Mouse (Mus musculus): ENCODE data around the gene Vmn1r207-ps. TPM values are rescaled to one million over a fixed set of nuclear protein-coding genes. Genes with fewer than 3 reads are reported as not detected.
"Not testable (repeated sequence)": the region's sequence is repeated elsewhere in the genome, so short reads cannot be mapped to it uniquely, and the experiment has no call there.

Gene Vmn1r207-ps
- not detected in 2 replicates for polyA plus RNA-seq (2012; rRNA removed)

- H3K4me1 ChIP-seq (ENCODE audit: control insufficient read depth, insufficient read depth, insufficient read length); H3K27ac ChIP-seq (ENCODE audit: insufficient read depth, low read length); H3K4me3 ChIP-seq (ENCODE audit: extremely low read depth, insufficient read depth, insufficient read length); DNase-seq (ENCODE audit: low read depth in 1 of 2, low spot score in 2 of 2); H3K36me3 ChIP-seq (ENCODE audit: control insufficient read depth, insufficient read depth, low read length); H3K27me3 ChIP-seq (ENCODE audit: control insufficient read depth, insufficient read depth, low read length): not testable (repeated sequence)
These were observed at the start of gene Vmn1r207-ps for GRCm38 (mm10) chr13:22729529-22729928. Vmn1r207-ps (minus strand) TSS chr13:22729629.

- H3K4me3 ChIP-seq (ENCODE audit: extremely low read depth, insufficient read depth, insufficient read length); H3K4me1 ChIP-seq (ENCODE audit: control insufficient read depth, insufficient read depth, insufficient read length); H3K36me3 ChIP-seq (ENCODE audit: control insufficient read depth, insufficient read depth, low read length); H3K27ac ChIP-seq (ENCODE audit: insufficient read depth, low read length); H3K27me3 ChIP-seq (ENCODE audit: control insufficient read depth, insufficient read depth, low read length); DNase-seq (ENCODE audit: low read depth in 1 of 2, low spot score in 2 of 2): not testable (repeated sequence)
- WGBS: no CpG with 5 or more reads among the region's 7 CpGs
These were observed 47.9 kb upstream of the Vmn1r207-ps start, which contains the start of gene Vmn1r208 for GRCm38 (mm10) chr13:22777300-22777699. Vmn1r208 (minus strand) TSS chr13:22777400.

GRCm38 (mm10) chr13:22771592-22771991, 42.2 kb upstream of the Vmn1r207-ps start:
- not testable (repeated sequence) for H3K27ac ChIP-seq (ENCODE audit: insufficient read depth, low read length); H3K4me1 ChIP-seq (ENCODE audit: control insufficient read depth, insufficient read depth, insufficient read length); H3K4me3 ChIP-seq (ENCODE audit: extremely low read depth, insufficient read depth, insufficient read length); H3K27me3 ChIP-seq (ENCODE audit: control insufficient read depth, insufficient read depth, low read length); DNase-seq (ENCODE audit: low read depth in 1 of 2, low spot score in 2 of 2); H3K36me3 ChIP-seq (ENCODE audit: control insufficient read depth, insufficient read depth, low read length)
- WGBS: 77% methylated on average over 1 of the region's 2 CpGs

GRCm38 (mm10) chr13:22747524-22747923, 18.1 kb upstream of the Vmn1r207-ps start:
- Histone ChIP-seq H3K27me3 (ENCODE audit: control insufficient read depth, insufficient read depth, low read length) (no peaks in the 10 kb centered on the region), H3K4me3 (ENCODE audit: extremely low read depth, insufficient read depth, insufficient read length) (no peak overlapping the region), H3K36me3 (ENCODE audit: control insufficient read depth, insufficient read depth, low read length) (no peaks in the 10 kb centered on the region), H3K4me1 (ENCODE audit: control insufficient read depth, insufficient read depth, insufficient read length) (no peaks in the 10 kb centered on the region), H3K27ac (ENCODE audit: insufficient read depth, low read length) (no peak overlapping the region)
- TF ChIP-seq POLR2A (IDR thresholded peaks at IDR 0.05; ENCODE audit: low read depth, low read length) (no peak), CTCF (IDR thresholded peaks at IDR 0.05; ENCODE audit: extremely low read depth, insufficient read depth, insufficient read length, insufficient replicate concordance) (no peak)
- DNase-seq (ENCODE audit: low read depth in 1 of 2, low spot score in 2 of 2): no peak

GRCm38 (mm10) chr13:22706947-22707346, 22.5 kb downstream of the Vmn1r207-ps start:
- H3K36me3 ChIP-seq (ENCODE audit: control insufficient read depth, insufficient read depth, low read length); H3K27me3 ChIP-seq (ENCODE audit: control insufficient read depth, insufficient read depth, low read length); DNase-seq (ENCODE audit: low read depth in 1 of 2, low spot score in 2 of 2); H3K4me1 ChIP-seq (ENCODE audit: control insufficient read depth, insufficient read depth, insufficient read length); H3K27ac ChIP-seq (ENCODE audit: insufficient read depth, low read length); H3K4me3 ChIP-seq (ENCODE audit: extremely low read depth, insufficient read depth, insufficient read length): not testable (repeated sequence)

GRCm38 (mm10) chr13:22702951-22703350, 26.5 kb downstream of the Vmn1r207-ps start:
- not testable (repeated sequence) for H3K36me3 ChIP-seq (ENCODE audit: control insufficient read depth, insufficient read depth, low read length); H3K4me1 ChIP-seq (ENCODE audit: control insufficient read depth, insufficient read depth, insufficient read length); H3K27ac ChIP-seq (ENCODE audit: insufficient read depth, low read length); DNase-seq (ENCODE audit: low read depth in 1 of 2, low spot score in 2 of 2); H3K27me3 ChIP-seq (ENCODE audit: control insufficient read depth, insufficient read depth, low read length); H3K4me3 ChIP-seq (ENCODE audit: extremely low read depth, insufficient read depth, insufficient read length)
- 64% methylated on average over 2 of the region's 2 CpGs for WGBS

Other genes starting within 250 kb of the Vmn1r207-ps start
- 0.01 TPM in 1 of 2 replicates, not detected in the other for gene Vmn1r202, start 224.2 kb downstream of the Vmn1r207-ps start, polyA plus RNA-seq (2012; rRNA removed)
- gene Vmn1r203, start 211.5 kb downstream of the Vmn1r207-ps start, polyA plus RNA-seq (2012; rRNA removed): not detected in 2 replicates
- not detected in 2 replicates for gene Vmn1r204, start 176.4 kb downstream of the Vmn1r207-ps start, polyA plus RNA-seq (2012; rRNA removed)
- gene Vmn1r205, start 136.6 kb downstream of the Vmn1r207-ps start, polyA plus RNA-seq (2012; rRNA removed): not detected in 2 replicates
- not detected in 2 replicates for gene Vmn1r206, start 105.4 kb downstream of the Vmn1r207-ps start, polyA plus RNA-seq (2012; rRNA removed)
- gene Vmn1r208, start 47.8 kb upstream of the Vmn1r207-ps start, polyA plus RNA-seq (2012; rRNA removed): not detected in 2 replicates
- not detected in 2 replicates for gene Vmn1r209, start 80.1 kb upstream of the Vmn1r207-ps start, polyA plus RNA-seq (2012; rRNA removed)
- not detected in 2 replicates for gene Vmn1r210, start 101.7 kb upstream of the Vmn1r207-ps start, polyA plus RNA-seq (2012; rRNA removed)
- not detected in 2 replicates for gene Vmn1r211, start 127.9 kb upstream of the Vmn1r207-ps start, polyA plus RNA-seq (2012; rRNA removed)
- gene Vmn1r212, start 154.6 kb upstream of the Vmn1r207-ps start, polyA plus RNA-seq (2012; rRNA removed): not detected in 2 replicates